Mouse (Mus musculus): Measurements from ENCODE around the gene Olfr1336.

Olfr1336 gene

DNA sequence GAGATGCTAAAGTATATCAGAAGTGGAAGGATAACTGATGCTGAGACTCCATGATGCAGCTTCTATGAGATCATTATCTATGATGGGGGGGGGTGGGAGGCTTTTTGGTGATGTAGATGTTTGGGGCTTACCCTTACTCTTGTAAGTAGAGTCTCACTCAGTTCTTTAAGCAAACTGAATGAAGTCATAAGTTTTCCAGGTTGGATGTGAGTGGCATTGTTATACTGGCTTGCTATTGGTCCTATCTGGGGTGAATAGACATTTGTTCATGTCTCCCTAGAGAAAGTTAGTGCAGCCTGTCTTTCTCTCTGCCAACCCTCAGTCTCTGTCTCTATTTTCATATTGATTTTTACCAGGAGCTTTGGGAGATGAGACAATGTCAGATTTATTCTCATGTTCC is at the start of gene Olfr1336:
Gene Olfr1336, plus strand, starts transcription at position 301 of the 400 bp plus-strand sequence.
- DNase-seq = no peak

DNA sequence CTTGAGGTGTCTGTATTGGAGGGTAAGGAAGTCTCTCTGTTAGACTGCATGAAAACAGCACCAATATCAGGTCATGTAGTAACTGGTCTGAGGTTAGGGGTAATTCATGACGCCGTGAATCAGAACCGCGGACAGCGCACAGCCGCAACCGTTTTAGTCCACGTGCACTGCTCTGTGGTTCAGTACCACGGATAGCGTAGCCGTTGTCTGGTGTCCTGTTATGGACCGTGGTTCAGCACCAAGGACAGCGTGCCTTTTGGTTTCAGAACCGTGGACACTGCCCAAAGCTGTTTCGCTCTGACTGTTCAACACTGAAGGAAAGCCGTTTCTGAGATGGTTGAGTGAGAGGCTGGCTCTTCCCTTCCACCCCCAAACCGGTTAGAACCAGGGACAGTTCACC is 45.9 kb upstream of the Olfr1336 start, which contains the start of gene Gm20715:
Gene Gm20715, plus strand, starts transcription at position 235 of the 400 bp plus-strand sequence.
- peak; percentile 97 for DNase-seq

DNA sequence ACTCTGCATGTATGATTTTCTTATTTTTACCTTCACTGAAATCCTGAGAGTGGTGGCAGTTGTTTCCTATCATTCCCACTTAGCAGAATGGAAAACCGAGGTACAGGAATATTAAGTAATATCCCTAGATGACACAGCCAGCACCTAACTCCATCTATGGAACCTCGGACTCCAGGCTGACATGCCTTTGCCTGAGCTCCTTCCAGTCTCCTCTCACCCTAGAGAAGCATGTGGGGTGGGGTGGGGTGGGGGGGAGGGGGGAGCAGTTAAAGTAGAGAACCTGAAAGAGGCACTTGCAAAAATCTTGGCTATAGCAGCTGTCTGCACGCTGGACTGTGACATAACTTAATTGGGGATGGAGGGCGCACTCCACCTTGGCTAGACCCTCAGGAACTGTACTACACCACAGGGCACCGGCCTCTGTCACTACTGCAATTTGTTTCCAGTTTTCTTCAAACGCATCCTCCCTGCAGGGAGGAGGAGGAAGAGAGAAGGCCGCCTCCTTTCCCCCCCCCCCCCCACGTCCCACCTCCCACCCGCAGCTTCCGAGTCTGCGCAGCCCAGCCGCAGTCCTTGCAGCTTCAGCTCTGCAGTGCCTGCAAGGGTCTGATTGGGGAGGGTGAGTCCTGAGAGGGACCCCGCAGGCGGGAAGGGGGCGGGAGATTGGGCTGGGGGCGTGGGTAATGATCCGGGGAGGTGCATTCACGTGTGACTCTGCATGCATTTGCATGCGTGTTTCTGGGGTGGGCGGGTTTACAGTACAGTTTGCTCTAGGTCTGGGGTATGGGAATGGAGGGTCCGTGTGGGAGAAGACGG is 41.1 kb upstream of the Olfr1336 start:
- DNase-seq = peak; percentile 71

DNA sequence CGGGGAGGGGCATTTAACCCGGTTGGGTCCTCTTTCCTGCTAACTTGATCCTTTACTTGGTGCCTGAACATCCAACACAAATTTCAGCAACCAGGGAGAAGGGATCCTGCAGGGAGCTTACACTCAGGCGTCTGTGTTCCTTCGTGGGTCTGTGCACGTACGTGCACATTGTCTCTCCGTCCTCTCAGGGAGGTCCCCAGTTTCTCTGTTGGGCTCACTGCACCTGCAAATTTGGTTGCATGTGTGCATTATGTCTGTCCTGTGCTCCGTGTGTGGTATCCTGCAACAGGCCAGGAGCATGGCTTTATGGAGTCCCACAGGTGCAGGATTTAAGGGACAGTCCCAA is 40.6 kb upstream of the Olfr1336 start:
- peak; percentile 67 for DNase-seq

DNA sequence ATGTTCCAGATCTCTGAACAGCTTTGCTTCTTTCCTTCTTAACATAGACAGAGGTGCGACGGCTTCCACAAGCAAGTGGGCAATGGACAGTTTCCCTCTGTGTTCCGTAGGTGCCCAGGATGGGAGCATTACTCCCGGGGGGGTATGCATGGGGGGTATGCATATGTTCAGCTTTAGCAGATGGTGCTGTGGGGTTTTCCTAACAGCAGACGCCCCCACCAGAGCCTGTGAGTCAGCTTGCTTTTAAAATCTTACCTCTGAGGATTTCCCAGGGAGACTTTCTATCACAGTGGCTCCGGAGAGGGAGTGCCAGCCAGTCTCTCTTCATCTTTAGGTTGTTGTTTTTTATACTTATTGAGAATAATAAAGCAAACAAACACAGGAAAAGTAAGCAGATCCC is 36.1 kb upstream of the Olfr1336 start:
- DNase-seq = no peak

DNA sequence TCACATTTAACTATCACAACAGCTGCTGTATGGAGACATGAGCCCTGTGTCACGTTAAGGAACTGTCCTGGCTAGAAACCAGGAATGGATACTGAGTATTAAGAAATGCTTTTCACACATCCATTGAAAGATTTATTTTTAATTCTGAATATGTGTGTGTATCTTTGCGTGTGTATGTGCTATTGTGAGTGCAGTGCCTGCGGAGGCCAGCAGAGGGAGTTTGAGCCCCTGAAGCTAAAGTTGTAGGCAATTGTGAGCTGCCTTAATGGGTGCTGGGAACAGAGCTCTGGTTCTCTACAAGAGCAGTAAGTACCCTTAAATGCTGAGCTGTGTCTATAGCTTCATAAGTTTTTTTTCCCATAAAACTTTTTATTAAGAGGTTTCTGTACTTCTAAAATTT is 26.6 kb upstream of the Olfr1336 start:
- DNase-seq = no peak

DNA sequence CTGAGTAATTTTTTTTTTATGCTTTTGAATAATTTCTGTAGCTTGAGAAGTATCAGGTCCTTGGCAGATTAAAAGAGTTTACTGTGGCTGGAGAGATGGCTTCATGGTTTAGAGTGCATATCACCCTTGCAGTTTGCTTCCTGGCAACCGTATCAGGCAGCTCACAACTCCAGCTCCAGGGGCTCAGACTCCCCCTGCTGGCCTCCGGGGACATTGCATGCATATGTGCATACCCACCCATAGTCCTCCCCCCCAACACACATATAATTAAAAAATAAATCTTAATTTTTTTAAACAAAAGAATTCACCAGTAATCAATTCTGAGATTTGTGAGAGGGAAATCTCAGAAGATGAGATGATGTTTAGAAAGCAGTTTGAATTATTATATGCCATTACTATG is 25.6 kb upstream of the Olfr1336 start:
- peak; percentile 82 for DNase-seq

DNA sequence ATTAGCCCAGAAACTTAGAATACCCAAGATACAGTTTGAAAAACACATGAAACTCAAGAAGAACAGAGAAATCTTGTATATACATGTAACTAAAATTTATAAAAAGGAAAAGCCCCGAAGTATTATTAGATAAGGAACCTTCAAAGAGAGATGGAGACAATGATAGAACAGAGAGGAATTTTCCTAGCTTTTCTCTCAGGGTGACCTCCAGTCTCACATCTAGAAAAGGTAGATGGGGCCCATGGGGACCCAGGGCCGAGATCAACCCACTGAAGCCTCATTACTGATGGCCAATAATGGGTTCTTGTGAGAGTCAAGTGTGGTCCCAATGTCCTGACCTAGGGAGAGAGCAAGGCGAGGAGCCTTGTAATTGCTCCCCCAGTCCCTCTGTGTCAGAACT is 17.6 kb upstream of the Olfr1336 start, which contains the start of gene Olfr1344:
Gene Olfr1344, plus strand, starts transcription at position 301 of the 400 bp plus-strand sequence.
- peak; percentile 44 for DNase-seq

DNA sequence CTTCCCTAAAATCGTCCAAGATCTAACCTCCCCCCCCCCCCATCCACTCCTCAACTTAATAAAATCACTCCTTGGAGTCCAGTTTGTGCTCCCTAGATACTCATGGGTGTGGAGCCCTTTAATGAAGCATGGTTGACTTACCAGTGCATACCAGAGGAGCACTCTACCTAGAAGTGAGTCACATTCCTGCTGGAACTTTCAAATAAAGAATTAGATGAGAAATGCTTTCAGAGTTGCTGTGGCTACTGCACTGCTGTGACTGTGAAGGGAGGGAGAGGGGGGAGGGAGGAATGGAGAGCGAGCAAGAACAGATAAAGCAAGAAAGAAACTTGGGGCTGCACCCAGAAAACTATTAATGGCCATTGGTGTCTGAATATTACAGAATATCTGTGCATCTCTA is 14.8 kb upstream of the Olfr1336 start:
- DNase-seq = peak; percentile 29

DNA sequence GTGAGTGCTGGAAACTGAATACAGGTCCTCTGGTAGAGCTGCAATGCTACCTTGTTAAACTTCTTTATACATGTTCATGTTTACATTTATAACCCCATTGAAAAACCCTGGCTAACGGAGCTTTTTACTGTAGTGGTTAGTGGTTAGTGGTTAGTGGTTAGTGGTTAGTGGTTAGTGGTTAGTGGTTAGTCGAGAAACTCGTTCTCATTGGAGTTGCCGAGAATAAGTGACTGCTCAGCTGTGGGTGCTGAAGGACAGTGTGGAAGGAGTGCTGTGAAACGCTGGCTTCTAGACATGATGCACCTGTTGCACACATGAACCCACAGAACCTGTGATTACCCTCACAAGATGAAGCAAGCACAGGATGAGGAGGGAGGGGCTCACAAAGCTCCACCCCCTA is 8.2 kb upstream of the Olfr1336 start:
- peak; percentile 55 for DNase-seq

DNA sequence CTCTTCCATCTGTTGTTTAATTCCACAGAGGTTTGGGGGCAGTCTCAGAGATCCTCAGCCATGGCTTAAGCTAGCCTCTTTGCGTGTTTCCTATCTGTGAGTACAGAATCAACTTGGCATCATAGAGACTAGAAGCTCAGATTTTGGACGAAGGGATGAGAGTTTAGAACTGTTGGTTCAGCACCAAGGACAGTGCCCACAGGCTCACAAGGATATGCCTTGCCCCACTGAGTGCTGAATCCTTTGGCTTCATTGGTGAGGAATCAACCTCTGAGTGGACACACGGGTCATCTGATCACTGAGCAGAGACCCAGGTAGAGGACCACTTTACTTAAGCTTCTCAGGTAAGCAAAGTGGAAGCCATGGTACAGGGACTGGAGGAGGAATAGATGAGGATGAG is 431 bp downstream of the Olfr1336 start:
- peak; percentile 44 for DNase-seq

DNA sequence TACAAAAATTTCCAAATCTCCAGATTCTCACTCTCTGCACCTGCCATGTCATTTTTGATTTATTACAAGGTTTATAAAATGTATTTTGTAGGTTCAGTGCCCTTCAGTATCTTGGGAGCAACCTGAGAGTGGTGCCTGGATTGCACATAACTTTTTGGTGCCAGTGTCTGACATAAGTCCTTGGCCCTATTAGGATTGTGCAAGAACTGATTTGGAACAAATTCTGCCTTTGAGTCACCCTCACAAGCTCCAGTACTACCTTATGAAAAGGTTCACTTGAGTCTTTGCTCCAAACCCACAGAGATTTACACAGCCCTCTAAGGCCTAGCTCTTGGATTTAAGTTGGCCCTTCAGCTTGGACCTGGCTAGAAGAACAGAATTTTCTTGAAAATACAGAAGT is 11.0 kb downstream of the Olfr1336 start, which contains the start of gene Olfr1346:
Gene Olfr1346, plus strand, starts transcription at position 151 of the 400 bp plus-strand sequence.
- DNase-seq = no peak

DNA sequence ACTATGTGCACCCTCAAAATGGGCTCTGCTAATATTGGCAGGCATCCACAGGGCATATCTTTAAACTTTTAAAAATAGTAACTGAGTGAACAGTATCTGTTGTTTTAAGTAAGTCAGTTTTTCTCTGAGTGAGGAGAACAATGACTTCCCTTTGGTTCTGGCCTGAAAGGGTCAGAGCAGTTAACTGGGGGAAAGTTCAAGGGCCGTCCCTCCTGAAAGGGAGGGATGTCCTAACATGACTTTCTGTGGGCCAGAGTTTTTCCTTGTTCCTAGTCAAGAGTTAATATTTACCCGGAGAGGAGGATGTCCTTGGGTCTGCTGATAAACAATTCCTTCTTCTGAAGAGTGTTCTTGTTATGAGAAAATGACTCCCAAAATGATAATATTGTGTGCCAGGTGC is 21.7 kb downstream of the Olfr1336 start:
- peak; percentile 79 for DNase-seq

DNA sequence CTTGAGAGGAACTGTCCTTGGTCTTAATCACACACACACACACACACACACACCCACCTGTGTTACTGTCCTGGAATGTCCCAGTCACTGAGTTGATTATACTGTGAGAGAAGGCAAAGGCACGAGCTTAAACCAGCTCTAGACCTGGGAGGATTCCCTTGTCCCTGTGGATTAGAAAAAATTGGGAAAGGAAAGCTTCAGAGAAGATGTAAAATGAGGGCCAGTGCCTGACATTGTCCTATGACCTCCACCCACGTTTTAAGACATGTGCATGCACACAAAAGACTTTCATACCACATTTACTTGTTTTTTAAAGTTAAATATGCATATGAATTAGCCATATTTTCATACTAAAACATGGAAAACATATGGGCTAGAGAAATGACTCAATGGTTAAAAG is 30.9 kb downstream of the Olfr1336 start, which contains the start of gene Olfr5:
Gene Olfr5, minus strand, starts transcription at position 101 of the 400 bp plus-strand sequence.
- no peak for DNase-seq

DNA sequence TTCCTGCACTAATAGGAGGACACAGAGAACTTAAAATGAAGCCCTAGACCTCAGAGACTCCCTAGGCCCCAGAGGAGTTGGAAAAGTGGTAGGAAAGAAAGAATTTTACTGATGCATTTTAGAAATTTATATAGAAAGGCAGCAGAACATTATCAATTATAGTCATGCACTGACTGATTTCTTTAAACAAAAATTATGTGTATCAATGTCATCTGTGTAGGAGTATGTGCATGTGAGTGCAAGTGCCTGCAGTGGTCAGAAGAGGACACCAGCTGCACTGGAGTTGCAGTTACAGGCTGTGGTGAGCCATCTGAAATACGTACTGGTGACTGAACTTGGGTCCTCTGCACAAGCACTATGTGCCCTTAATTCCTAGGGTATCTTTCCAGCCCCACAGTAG is 43.7 kb downstream of the Olfr1336 start, which contains the start of gene Olfr1347:
Gene Olfr1347, minus strand, starts transcription at position 101 of the 400 bp plus-strand sequence.
- DNase-seq = no peak

DNA sequence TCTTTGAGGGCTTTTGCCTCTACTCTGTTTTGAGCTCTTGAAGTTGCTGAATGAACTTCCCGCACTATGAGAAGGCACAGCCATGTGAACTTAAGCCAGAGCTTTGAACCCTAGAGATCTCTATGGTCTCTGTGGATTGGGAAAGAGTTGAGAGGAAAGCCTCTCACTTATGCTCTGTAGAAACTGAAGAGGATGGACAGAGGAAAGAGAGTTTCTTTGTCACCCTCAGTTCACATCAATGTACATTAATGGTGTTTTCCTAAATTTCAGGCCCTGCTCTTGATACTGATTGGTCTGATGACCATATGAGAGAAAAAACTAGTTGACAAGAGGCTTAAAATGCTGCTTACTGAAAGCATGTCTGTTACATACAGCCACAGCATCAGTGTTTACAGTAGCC is 52.7 kb downstream of the Olfr1336 start, which contains the start of gene Olfr1348:
Gene Olfr1348, minus strand, starts transcription at position 101 of the 400 bp plus-strand sequence.
- DNase-seq = no peak
